Mouse (Mus musculus) testis, adult 2 months (tissue): ENCODE measurements around the gene Boll. TPM values are rescaled to one million over a fixed set of nuclear protein-coding genes. Genes with fewer than 3 reads are reported as not detected.

ENCODE experiments used
- H3K27ac ChIP-seq: fragments of 200-500 bp; 2 replicates; pipeline ENCODE4 v1.5.1; 2012; ENCODE audit warnings: low read depth, low read length; ENCODE audit not compliant: control insufficient read depth, insufficient read depth
- H3K27me3 ChIP-seq: fragments of 200-500 bp; 2 replicates; pipeline ENCODE4 v1.6.1; 2012; ENCODE audit warnings: mild to moderate bottlenecking, low read length, moderate library complexity; ENCODE audit not compliant: control insufficient read depth, insufficient read depth
- H3K36me3 ChIP-seq: fragments of 200-500 bp; 2 replicates; pipeline ENCODE4 v1.6.1; 2012; ENCODE audit warnings: mild to moderate bottlenecking, low read length; ENCODE audit not compliant: control insufficient read depth, insufficient read depth
- H3K4me1 ChIP-seq: fragments of 200-500 bp; 2 replicates; pipeline ENCODE4 v1.6.1; 2012; ENCODE audit warnings: low read length; ENCODE audit not compliant: control insufficient read depth, insufficient read depth
- H3K4me3 ChIP-seq: fragments of 200-500 bp; 2 replicates; pipeline ENCODE4 v1.5.1; 2012; ENCODE audit warnings: low read depth, mild to moderate bottlenecking, low read length, moderate library complexity, mixed read lengths; ENCODE audit not compliant: control insufficient read depth
- CTCF ChIP-seq: fragments of 200-500 bp; IDR thresholded peaks from 2 replicates; pipeline ENCODE4 v1.5.1; 2012; ENCODE audit warnings: low read depth, mild to moderate bottlenecking, inconsistent platforms, low read length, moderate library complexity; ENCODE audit not compliant: control insufficient read depth, insufficient read depth, insufficient replicate concordance
- POLR2A ChIP-seq: fragments of 200-500 bp; IDR thresholded peaks from 2 replicates; pipeline ENCODE4 v1.6.1; 2012; ENCODE audit warnings: low read depth, mild to moderate bottlenecking, inconsistent platforms, low read length, moderate library complexity; ENCODE audit not compliant: control insufficient read depth
- polyA plus RNA-seq: library from polyadenylated mRNA; depleted of rRNA; stranded (reverse); fragments of >200 nt; gene quantifications from 2 replicates; pipeline ENCODE4 v1.2.3, GENCODE M21; 2012

Boll gene
- polyA plus RNA-seq, 1 experiment = 152 TPM

- H3K27ac ChIP-seq = no peak overlapping the region
- no peak overlapping the region for H3K4me3 ChIP-seq
- H3K4me1 ChIP-seq = peaks cover 6% of the 10 kb centered on the region
These were observed 137.9 kb downstream of the Boll start for GRCm38 (mm10) chr1:55225398-55225797.

DNA sequence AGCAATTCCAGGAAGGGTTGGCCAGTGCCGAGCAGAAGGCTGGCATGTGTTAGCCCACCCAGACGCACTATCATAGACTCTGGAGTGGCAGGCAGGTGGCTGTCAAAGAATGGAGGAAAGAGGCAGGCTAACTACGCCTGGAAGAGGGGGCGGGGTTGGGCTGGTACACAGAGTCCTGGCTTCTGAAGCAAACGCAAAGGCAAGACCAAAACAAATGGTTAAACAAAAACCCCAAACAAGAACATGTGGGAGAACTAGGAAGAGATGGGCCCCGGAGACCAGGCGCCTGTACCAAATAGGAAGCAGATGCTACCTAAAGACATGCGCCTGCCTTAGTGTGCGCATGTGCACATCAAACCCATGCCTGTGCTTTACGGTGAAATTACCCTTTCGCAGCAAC, 139.2 kb downstream of the Boll start:
- Histone ChIP-seq H3K27me3 (no peaks in the 10 kb centered on the region), H3K4me1 (peaks cover 9% of the 10 kb centered on the region), H3K27ac (no peak overlapping the region), H3K4me3 (no peak overlapping the region), H3K36me3 (no peaks in the 10 kb centered on the region)
- TF ChIP-seq POLR2A (no peak), CTCF (no peak)

More at GRCm38 (mm10) chr1:55225398-55225797, 137.9 kb downstream of the Boll start:
- H3K27me3 ChIP-seq = no peaks in the 10 kb centered on the region
- TF ChIP-seq CTCF (no peak), POLR2A (no peak)
- no peaks in the 10 kb centered on the region for H3K36me3 ChIP-seq

- Histone ChIP-seq H3K4me3 (no peak overlapping the region), H3K36me3 (no peaks in the 10 kb centered on the region), H3K27ac (no peak overlapping the region), H3K27me3 (no peaks in the 10 kb centered on the region), H3K4me1 (peaks cover 9% of the 10 kb centered on the region)
- TF ChIP-seq POLR2A (no peak), CTCF (no peak)
These were observed 140.2 kb downstream of the Boll start for GRCm38 (mm10) chr1:55223026-55223425.

DNA sequence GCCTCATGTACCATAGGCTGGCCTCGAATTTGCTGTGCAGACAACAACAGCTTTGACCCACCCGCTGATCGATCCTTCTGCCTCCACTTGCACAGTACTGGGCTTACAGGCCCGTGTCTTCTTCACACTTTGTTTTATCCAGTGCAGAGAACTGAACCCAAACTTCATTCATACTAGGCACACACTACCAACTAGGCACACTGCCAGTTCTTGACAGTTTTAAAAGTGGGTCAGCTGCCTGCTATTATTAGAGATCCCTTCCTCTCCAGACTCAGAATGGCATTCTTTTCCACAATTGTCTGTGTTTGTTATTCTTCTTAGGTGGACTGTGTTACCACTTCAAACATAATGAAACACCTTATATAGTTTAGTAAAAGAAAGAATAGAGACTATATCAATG, 141.9 kb downstream of the Boll start:
- Histone ChIP-seq H3K27ac (no peak overlapping the region), H3K4me3 (no peak overlapping the region), H3K36me3 (no peaks in the 10 kb centered on the region), H3K27me3 (no peaks in the 10 kb centered on the region), H3K4me1 (peaks cover 7% of the 10 kb centered on the region)
- TF ChIP-seq POLR2A (no peak), CTCF (no peak)

DNA sequence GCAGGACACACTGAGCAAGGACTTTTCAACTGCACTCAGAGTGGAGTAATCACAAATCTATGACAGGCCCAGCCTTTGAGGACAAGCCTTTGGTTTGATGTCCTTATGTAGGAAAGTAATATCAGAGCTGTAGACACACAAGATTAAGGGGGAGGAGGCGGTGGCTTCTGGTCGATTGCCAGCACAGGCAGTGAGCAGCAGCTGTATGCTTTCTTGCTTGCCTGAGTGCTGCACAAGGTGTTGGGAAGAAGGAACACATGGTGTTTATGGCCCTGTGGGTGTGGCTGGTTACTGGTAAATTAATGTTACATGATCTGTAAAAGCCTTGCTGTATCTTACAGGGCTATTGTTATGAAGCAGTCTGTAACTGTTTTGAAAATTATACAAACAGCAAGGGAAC, 146.1 kb downstream of the Boll start:
- TF ChIP-seq POLR2A (no peak), CTCF (no peak)
- H3K4me3 ChIP-seq = no peak overlapping the region

GRCm38 (mm10) chr1:55215185-55215813, 148.0 kb downstream of the Boll start:
- no peak overlapping the region for H3K27ac ChIP-seq
- no peak overlapping the region for H3K4me3 ChIP-seq
- H3K27me3 ChIP-seq = no peaks in the 10 kb centered on the region
- peaks cover 2% of the 10 kb centered on the region for H3K4me1 ChIP-seq
- TF ChIP-seq CTCF (no peak), POLR2A (no peak)
- no peaks in the 10 kb centered on the region for H3K36me3 ChIP-seq

More for the DNA sequence above, 146.1 kb downstream of the Boll start:
- Histone ChIP-seq H3K4me1 (peaks cover 4% of the 10 kb centered on the region), H3K36me3 (no peaks in the 10 kb centered on the region), H3K27me3 (no peaks in the 10 kb centered on the region), H3K27ac (no peak overlapping the region)

DNA sequence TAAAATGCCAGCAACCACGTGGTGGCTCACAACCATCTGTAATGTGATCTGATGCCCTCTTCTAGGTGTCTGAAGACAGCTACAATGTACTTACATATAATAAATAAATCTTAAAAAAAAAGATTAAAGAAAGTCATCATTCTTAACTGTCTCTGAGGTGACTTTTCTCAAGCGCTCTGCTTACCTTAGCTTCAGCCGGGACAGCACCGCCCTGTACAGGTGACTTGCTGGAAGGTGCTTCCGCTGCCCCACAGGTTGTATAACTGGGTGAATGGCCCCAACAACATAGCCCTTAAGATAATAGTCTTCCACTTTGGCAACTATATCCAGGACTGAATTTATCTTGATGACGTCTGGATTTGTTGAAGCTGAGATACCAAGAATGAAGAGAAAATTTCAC, 149.3 kb downstream of the Boll start:
- H3K4me3 ChIP-seq = no peak overlapping the region
- no peaks in the 10 kb centered on the region for H3K36me3 ChIP-seq
- TF ChIP-seq CTCF = no peak
- TF ChIP-seq POLR2A = no peak
- H3K27me3 ChIP-seq = no peaks in the 10 kb centered on the region
- no peaks in the 10 kb centered on the region; the same call in 1 of the 2 replicates for H3K4me1 ChIP-seq
- no peak overlapping the region for H3K27ac ChIP-seq
